Mouse (Mus musculus) 3T3-L1 (cell line): Measurements from ENCODE around the gene Ppp1r15b.

Experiments used
- DNase-seq: peaks from one replicate; pipeline ENCODE4 v3.0.0-alpha.2; 2015; ENCODE audit warnings: low read depth, low spot score

Gene Ppp1r15b

GRCm38 (mm10) chr1:133130638-133131560 is at the start of gene Ppp1r15b:
Ppp1r15b (plus strand) TSS chr1:133131143.
- DNase-seq: peak; percentile 99

- no peak for DNase-seq
Observed at GRCm38 (mm10) chr1:133083003-133083546, 47.9 kb upstream of the Ppp1r15b start.

- DNase-seq: no peak
Observed at GRCm38 (mm10) chr1:133083942-133084625, 46.9 kb upstream of the Ppp1r15b start.

GRCm38 (mm10) chr1:133084708-133085416 is 46.1 kb upstream of the Ppp1r15b start:
- DNase-seq: no peak

GRCm38 (mm10) chr1:133085417-133085742 is 45.6 kb upstream of the Ppp1r15b start:
- DNase-seq: no peak

- DNase-seq: no peak
Observed at GRCm38 (mm10) chr1:133086804-133087203, 44.1 kb upstream of the Ppp1r15b start.

GRCm38 (mm10) chr1:133087206-133087905 is 43.6 kb upstream of the Ppp1r15b start:
- DNase-seq: peak; percentile 73

- no peak for DNase-seq
Observed at GRCm38 (mm10) chr1:133088196-133088595, 42.7 kb upstream of the Ppp1r15b start.

GRCm38 (mm10) chr1:133089415-133089814 is 41.5 kb upstream of the Ppp1r15b start:
- DNase-seq: no peak

- DNase-seq: no peak
Observed at GRCm38 (mm10) chr1:133090641-133091040, 40.3 kb upstream of the Ppp1r15b start.

GRCm38 (mm10) chr1:133091483-133091882 is 39.5 kb upstream of the Ppp1r15b start:
- no peak for DNase-seq

- DNase-seq: no peak
Observed at GRCm38 (mm10) chr1:133093719-133094118, 37.2 kb upstream of the Ppp1r15b start.

GRCm38 (mm10) chr1:133100980-133101798 is 29.8 kb upstream of the Ppp1r15b start:
- DNase-seq: peak; percentile 80

- no peak for DNase-seq
Observed at GRCm38 (mm10) chr1:133102108-133102507, 28.8 kb upstream of the Ppp1r15b start.

GRCm38 (mm10) chr1:133103315-133103714 is 27.6 kb upstream of the Ppp1r15b start:
- no peak for DNase-seq

GRCm38 (mm10) chr1:133103871-133104270 is 27.1 kb upstream of the Ppp1r15b start:
- no peak for DNase-seq

- DNase-seq: no peak
Observed at GRCm38 (mm10) chr1:133116108-133116507, 14.8 kb upstream of the Ppp1r15b start.

GRCm38 (mm10) chr1:133118127-133118526 is 12.8 kb upstream of the Ppp1r15b start:
- DNase-seq: peak; percentile 69

GRCm38 (mm10) chr1:133118844-133119243 is 12.1 kb upstream of the Ppp1r15b start:
- no peak for DNase-seq
